Mouse (Mus musculus) CH12.LX (cell line): ENCODE data around the gene Rassf8. TPM values are rescaled to one million over a fixed set of nuclear protein-coding genes. Genes with fewer than 3 reads are reported as not detected.

Source experiments
- DNase-seq: peaks from one replicate; pipeline ENCODE4 v3.0.0-alpha.2; 2013; ENCODE audit errors: extremely low read depth
- H3K27ac ChIP-seq: 2 replicates; pipeline ENCODE4 v1.5.1; 2012; ENCODE audit warnings: low read depth, mild to moderate bottlenecking, control low read depth, moderate library complexity; ENCODE audit not compliant: insufficient read depth
- H3K27me3 ChIP-seq: replicated peaks from 2 replicates; pipeline ENCODE3; 2012; ENCODE audit warnings: inconsistent platforms
- H3K36me3 ChIP-seq, 2 experiments: replicated peaks in 1 of 2; 2 replicates each; pipeline versions ENCODE3 to v1.6.1; 2012; ENCODE audit warnings: inconsistent platforms in 1 of 2, low read length in 1 of 2, mild to moderate bottlenecking in 1 of 2, mixed read lengths in 1 of 2, moderate library complexity in 1 of 2; ENCODE audit not compliant: control insufficient read depth in 1 of 2, insufficient read depth in 1 of 2
- H3K4me1 ChIP-seq, 2 experiments: 2 replicates each; pipeline ENCODE4 v1.6.1; 2012; ENCODE audit warnings: inconsistent platforms in 1 of 2, moderate library complexity in 1 of 2; ENCODE audit not compliant: insufficient read depth in 2 of 2, control insufficient read depth in 1 of 2
- H3K4me2 ChIP-seq: 2 replicates; pipeline ENCODE4 v1.6.1; 2012; ENCODE audit warnings: low read depth, mild to moderate bottlenecking, control low read depth; ENCODE audit not compliant: poor library complexity, insufficient read depth, severe bottlenecking
- H3K4me3 ChIP-seq, 3 experiments: fragments of 150-350 bp in 1 of 3; sonication (generic) in 1 of 3; replicated peaks in 1 of 3; 2 replicates each; pipeline versions ENCODE3 to v1.5.1; 2011 to 2012; ENCODE audit warnings: low read depth in 2 of 3, low read length in 2 of 3, mild to moderate bottlenecking in 2 of 3, moderate library complexity in 2 of 3, control low read depth in 1 of 3, improper control_type of control experiment in 1 of 3, inconsistent platforms in 1 of 3, mixed read lengths in 1 of 3; ENCODE audit not compliant: poor library complexity in 1 of 3
- H3K79me2 ChIP-seq: replicated peaks from 2 replicates; pipeline ENCODE4 v1.6.1; 2012; ENCODE audit warnings: mild to moderate bottlenecking, moderate library complexity; ENCODE audit not compliant: control insufficient read depth, poor library complexity, insufficient read depth, severe bottlenecking; ENCODE audit errors: extremely low read depth
- H3K9ac ChIP-seq: 2 replicates; pipeline ENCODE4 v1.6.1; 2012; ENCODE audit warnings: low read depth, mild to moderate bottlenecking, control low read depth, moderate library complexity; ENCODE audit not compliant: insufficient read depth
- H3K9me3 ChIP-seq: replicated peaks from 2 replicates; pipeline ENCODE3; 2012; ENCODE audit warnings: low read length, inconsistent platforms, mixed read lengths
- BHLHE40 ChIP-seq: IDR thresholded peaks from 2 replicates; pipeline ENCODE4 v1.6.1; 2011; ENCODE audit warnings: mild to moderate bottlenecking, low read depth, low read length, improper control_type of control experiment
- CHD1 ChIP-seq: IDR thresholded peaks from 2 replicates; pipeline ENCODE4 v1.6.1; 2012; ENCODE audit warnings: low read depth, low read length, improper control_type of control experiment, inconsistent platforms
- CHD2 ChIP-seq: IDR thresholded peaks from 2 replicates; pipeline ENCODE4 v1.6.1; 2011; ENCODE audit warnings: low read length, improper control_type of control experiment
- CTCF ChIP-seq, 2 experiments: IDR thresholded peaks in 1 of 2; conservative IDR thresholded peaks in 1 of 2; 2 replicates each; pipeline ENCODE4 v1.5.1; 2011 to 2012; ENCODE audit warnings: low read depth in 2 of 2, low read length in 2 of 2, improper control_type of control experiment in 1 of 2, inconsistent platforms in 1 of 2, mild to moderate bottlenecking in 1 of 2, moderate library complexity in 1 of 2
- ELF1 ChIP-seq: IDR thresholded peaks from 2 replicates; pipeline ENCODE4 v1.6.1; 2014; ENCODE audit warnings: low read depth, mild to moderate bottlenecking, inconsistent platforms, low read length, improper control_type of control experiment
- EP300 ChIP-seq: IDR thresholded peaks from 2 replicates; pipeline ENCODE4 v1.6.1; 2011; ENCODE audit warnings: low read length, improper control_type of control experiment
- IRF4 ChIP-seq: IDR thresholded peaks from 2 replicates; pipeline ENCODE4 v1.6.1; 2014; ENCODE audit warnings: low read depth, mild to moderate bottlenecking, inconsistent platforms, low read length, improper control_type of control experiment
- JUND ChIP-seq: conservative IDR thresholded peaks from 2 replicates; pipeline ENCODE4 v1.6.1; 2011; ENCODE audit warnings: low read depth, low read length, improper control_type of control experiment
- MYC ChIP-seq: IDR thresholded peaks from 2 replicates; pipeline ENCODE4 v1.6.1; 2011; ENCODE audit warnings: low read depth, mild to moderate bottlenecking, improper control_type of control experiment, low read length
- NELFE ChIP-seq: IDR thresholded peaks from 2 replicates; pipeline ENCODE4 v1.6.1; 2011; ENCODE audit warnings: low read depth, low read length, improper control_type of control experiment
- NRF1 ChIP-seq: IDR thresholded peaks from 2 replicates; pipeline ENCODE4 v1.6.1; 2014; ENCODE audit warnings: low read depth, mild to moderate bottlenecking, inconsistent platforms, low read length, improper control_type of control experiment, moderate library complexity
- RAD21 ChIP-seq: IDR thresholded peaks from 2 replicates; pipeline ENCODE4 v1.6.1; 2011; ENCODE audit warnings: low read depth, mild to moderate bottlenecking, low read length, improper control_type of control experiment, moderate library complexity
- ZNF384 ChIP-seq: IDR thresholded peaks from 2 replicates; pipeline ENCODE4 v1.6.1; 2012; ENCODE audit warnings: low read depth, low read length, improper control_type of control experiment, inconsistent platforms
- dilution Hi-C: fragments of 300-500 bp; cut with MboI; formaldehyde crosslinking; loops from 2 replicates; pipeline ENCODE4 v1.14.3; 2020; ENCODE audit warnings: low sequenced_read_pairs; ENCODE audit not compliant: extremely low pct_unique_long_range_greater_than_20kb, extremely low pct_ligation_motif_present
- in situ Hi-C: fragments of 300-500 bp; cut with MboI; formaldehyde crosslinking; loops from 3 replicates; pipeline ENCODE4 v1.14.3; 2019; ENCODE audit warnings: low sequenced_read_pairs, low pct_ligation_motif_present, low pct_unique_long_range_greater_than_20kb, mixed read lengths
- polyA plus RNA-seq: library from polyadenylated mRNA; unstranded; fragments of >175 nt; gene quantifications from 2 replicates; pipeline ENCODE4 v1.2.1, GENCODE M21; 2012; ENCODE audit warnings: low read depth; ENCODE audit not compliant: insufficient read length
- total RNA-seq, 2 experiments: library from RNA; depleted of rRNA; stranded (reverse); fragments of 300-350 nt in 1 of 2; fragments of >200 nt in 1 of 2; gene quantifications; 2 replicates each; pipeline ENCODE4 v1.2.3; 2012 to 2014

Gene Rassf8
- total and polyA plus RNA-seq, 3 experiments, result 0.34 to 0.59 (median 0.48) TPM

GRCm38 (mm10) chr6:145746921-145747670, 548 bp downstream of the Rassf8 start:
- peaks cover 10% of the 10 kb centered on the region for H3K27me3 ChIP-seq
- no peaks in the 10 kb centered on the region for H3K79me2 ChIP-seq
- no peaks in the 10 kb centered on the region for H3K36me3 ChIP-seq
- H3K4me2 ChIP-seq, result peak overlapping the region; percentile 48; the same call in 1 of the 2 replicates
- in situ Hi-C loops, result no loop called here
- H3K4me3 ChIP-seq, result peak overlapping the region in 2 of 3 experiments; percentile 40 to 44
- TF ChIP-seq ZNF384 (no peak), NELFE (no peak), BHLHE40 (no peak), JUND (no peak), NRF1 (no peak), IRF4 (no peak), MYC (no peak), CHD2 (no peak)
- TF ChIP-seq, all 38 proteins: peak for 0
- DNase-seq, result no peak
- dilution Hi-C loops, result no loop called here
- peaks cover 3% of the 10 kb centered on the region for H3K9me3 ChIP-seq
- no peak overlapping the region for H3K27ac ChIP-seq
- no peaks in the 10 kb centered on the region for H3K4me1 ChIP-seq
- H3K9ac ChIP-seq, result no peak overlapping the region

- no peaks in the 10 kb centered on the region for H3K79me2 ChIP-seq
- peaks cover 10% of the 10 kb centered on the region for H3K27me3 ChIP-seq
- H3K9me3 ChIP-seq, result peaks cover 3% of the 10 kb centered on the region
- H3K4me2 ChIP-seq, result no peak overlapping the region
- dilution Hi-C loops, result no loop called here
- no peaks in the 10 kb centered on the region for H3K36me3 ChIP-seq
- H3K4me3 ChIP-seq, result no peak overlapping the region
- no peak overlapping the region for H3K9ac ChIP-seq
- in situ Hi-C loops, result no loop called here
- TF ChIP-seq ELF1, result no peak
- TF ChIP-seq EP300, result no peak
- no peaks in the 10 kb centered on the region for H3K4me1 ChIP-seq
- H3K27ac ChIP-seq, result no peak overlapping the region
- DNase-seq, result no peak
Measured at GRCm38 (mm10) chr6:145747671-145748640, 1.4 kb downstream of the Rassf8 start.

DNA sequence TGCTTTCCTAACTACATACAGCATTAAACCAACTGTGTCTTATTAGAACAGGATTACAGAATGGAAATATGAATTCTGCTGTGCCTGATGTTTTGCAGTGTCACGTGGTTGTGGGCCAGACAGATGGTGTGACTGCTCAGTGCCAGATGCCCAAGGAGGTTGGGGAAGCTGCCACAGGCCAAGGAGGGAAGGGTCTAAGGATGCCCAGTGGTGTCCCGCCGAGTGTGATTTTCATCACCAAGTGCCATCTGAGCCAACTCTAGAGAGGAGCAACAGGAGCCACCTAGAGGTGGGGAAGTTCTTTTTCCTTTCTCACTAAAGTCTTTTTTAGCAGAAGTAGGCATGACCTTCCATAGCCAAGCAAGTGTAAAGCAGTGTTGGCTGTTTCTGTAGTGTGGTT, 3.8 kb downstream of the Rassf8 start:
- TF ChIP-seq ZNF384 (no peak), RAD21 (peak; percentile 22), CTCF (conservative IDR thresholded peaks at IDR 0.05 in 1 of 2, IDR thresholded peaks at IDR 0.05 in 1 of 2; ENCODE audit: low read depth in 2 of 2, low read length in 2 of 2) (peak in 1 of 2 experiments; percentile 40; a peak in 2 of 4 replicates), CHD1 (no peak)
- Histone ChIP-seq H3K79me2 (no peaks in the 10 kb centered on the region), H3K9ac (no peak overlapping the region), H3K27me3 (peaks cover 10% of the 10 kb centered on the region), H3K36me3 (no peaks in the 10 kb centered on the region), H3K27ac (no peak overlapping the region), H3K9me3 (peaks cover 3% of the 10 kb centered on the region), H3K4me3 (no peak overlapping the region), H3K4me1 (no peaks in the 10 kb centered on the region), H3K4me2 (no peak overlapping the region)
- in situ Hi-C loops, result no loop called here
- no peak for DNase-seq
- dilution Hi-C loops, result no loop called here
